Mouse (Mus musculus): ENCODE measurements around the gene Fbxo10.
"Not testable (repeated sequence)": the region's sequence is repeated elsewhere in the genome, so short reads cannot be mapped to it uniquely, and the experiment has no call there.

Gene Fbxo10

DNA sequence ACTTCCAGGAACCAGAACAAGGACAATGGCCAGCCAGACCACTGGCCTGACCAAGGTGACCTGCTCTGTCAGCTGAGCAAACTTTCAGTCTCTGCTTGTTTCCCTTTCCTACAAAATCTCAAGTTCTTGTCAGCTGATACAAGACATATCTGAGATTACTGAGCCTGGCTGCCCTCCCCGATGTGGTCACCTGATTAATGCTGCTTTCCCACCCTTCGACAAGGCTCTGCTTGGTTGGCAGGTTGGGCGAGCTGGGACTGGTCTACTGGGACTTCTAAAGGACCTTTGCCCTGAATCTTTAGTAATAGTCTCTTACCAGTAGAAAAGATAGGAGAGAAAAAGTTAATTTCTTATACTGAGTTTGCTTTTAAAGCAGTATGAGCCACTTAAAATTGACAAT lies 79.0 kb downstream of the Fbxo10 start:
- peak in 1 of 2 experiments; percentile 15 for DNase-seq (ENCODE audit: low spot score in 2 of 2)

DNA sequence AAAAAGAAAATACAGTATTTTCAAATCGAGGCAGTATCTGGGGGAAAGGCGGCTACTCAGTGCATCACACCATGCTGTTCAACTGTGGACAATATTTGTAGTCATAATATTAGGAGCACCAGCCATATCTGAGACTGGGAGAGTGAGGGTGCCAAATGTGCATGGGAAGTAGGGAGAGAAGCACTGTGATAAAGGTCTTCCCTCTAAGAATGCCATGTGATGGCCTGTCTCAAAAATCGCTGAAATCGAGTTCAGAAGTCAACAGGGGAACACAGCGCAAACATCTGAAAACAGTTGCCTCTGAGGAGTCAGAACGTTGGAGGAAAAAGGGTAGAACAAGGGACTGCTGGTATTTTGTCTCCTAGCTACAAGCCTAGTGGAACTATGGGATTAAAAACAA lies 84.4 kb downstream of the Fbxo10 start:
- DNase-seq (ENCODE audit: low spot score in 2 of 2), result no peak

DNA sequence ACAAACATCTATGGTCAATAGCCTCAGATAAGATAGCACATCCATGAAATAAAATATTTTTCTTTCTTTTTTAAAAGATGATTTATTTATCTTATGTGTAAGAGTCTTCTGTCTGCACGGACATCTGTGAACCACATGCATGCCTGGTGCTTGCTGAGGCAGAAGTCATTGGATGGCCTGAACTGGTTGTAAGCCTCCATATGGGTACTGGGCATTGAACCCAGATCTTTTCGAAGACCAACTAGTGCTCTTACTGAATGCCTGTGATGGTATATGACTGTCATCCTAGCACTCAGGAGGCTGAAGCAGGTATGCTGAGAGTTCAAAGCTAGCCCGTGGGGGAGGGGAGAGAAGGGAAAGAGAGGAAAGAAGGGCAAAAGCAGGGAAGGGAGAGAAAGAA lies 86.3 kb downstream of the Fbxo10 start:
- DNase-seq (ENCODE audit: low spot score in 2 of 2), result no peak

DNA sequence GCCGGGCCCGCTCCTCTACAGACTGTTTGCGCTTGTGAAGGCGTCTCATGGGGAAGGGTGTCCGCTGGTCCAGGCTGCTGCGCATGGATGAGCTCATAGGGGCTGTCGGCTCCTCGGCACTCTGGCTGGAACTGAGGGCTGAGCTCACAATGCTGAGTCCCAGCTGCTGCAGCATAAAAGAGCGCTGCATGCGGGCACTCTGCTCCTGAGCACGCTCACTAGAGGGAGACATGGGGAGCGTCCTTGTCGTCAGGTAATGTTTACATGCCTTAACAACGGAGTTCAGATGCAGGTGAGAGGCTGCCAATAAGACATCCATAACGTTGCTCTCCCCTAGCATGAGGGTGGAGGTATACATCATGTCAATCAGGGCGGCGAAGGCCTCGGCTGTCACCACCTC lies 89.6 kb downstream of the Fbxo10 start:
- DNase-seq (ENCODE audit: low spot score in 2 of 2), result no peak

DNA sequence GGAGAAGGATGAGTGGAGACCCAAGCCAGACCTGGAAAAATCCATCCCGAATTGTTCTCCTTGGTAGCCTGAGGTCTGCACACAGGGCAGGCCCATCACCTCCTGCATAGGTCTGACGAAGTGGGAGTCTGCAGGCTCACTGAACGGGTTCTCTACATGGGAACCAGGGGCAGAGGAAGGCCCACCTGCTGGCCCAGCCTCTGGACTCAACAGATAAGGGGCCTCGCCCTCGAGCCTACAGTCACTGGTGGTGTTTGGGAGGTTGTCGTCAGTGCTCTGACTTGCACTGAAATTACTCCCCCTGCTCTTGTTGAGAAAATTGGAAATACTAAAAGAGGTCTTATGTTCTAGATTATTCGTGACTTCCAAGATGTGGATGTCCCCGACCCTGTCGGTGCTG lies 90.6 kb downstream of the Fbxo10 start:
- no peak for DNase-seq (ENCODE audit: low spot score in 2 of 2)

DNA sequence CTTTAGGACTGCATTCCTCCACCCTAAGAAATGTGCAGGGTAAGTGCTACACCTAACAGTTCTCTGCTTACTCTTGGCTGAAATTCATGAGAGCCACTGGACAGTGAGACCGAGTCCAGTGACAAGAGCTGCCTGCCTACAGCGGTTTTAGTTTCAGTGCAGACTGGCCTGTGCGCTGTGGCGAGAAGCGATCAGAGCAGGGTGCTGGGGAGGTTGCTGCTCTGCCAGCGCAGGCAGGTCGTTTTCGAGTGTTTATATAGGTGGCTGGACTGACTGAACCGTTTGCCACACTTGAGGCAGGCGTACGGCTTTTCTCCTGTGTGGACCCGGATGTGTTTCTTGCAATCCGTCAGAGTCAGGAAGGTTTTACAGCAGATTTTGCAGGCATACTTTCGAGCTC lies 91.2 kb downstream of the Fbxo10 start:
- DNase-seq (ENCODE audit: low spot score in 2 of 2), result not testable (repeated sequence)

DNA sequence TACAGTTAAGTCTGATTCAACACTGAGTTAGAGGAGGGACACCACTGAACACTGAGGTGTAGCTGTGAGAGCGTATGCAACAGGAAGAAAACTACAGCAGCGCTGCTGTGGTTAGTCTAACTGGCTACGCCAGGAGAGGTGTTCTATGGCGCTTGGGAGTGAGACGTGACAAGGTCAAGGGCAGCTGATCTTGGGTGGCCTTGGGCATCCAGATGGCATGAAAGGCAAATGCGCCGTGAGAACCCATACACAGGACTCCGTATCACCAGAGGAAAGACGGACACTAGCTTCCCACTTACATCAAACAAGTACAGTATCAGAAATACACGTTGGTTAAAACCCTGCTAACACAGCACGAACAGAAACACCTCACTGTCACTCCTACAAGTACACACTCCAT lies 92.1 kb downstream of the Fbxo10 start:
- DNase-seq (ENCODE audit: low spot score in 2 of 2), result not testable (repeated sequence)

DNA sequence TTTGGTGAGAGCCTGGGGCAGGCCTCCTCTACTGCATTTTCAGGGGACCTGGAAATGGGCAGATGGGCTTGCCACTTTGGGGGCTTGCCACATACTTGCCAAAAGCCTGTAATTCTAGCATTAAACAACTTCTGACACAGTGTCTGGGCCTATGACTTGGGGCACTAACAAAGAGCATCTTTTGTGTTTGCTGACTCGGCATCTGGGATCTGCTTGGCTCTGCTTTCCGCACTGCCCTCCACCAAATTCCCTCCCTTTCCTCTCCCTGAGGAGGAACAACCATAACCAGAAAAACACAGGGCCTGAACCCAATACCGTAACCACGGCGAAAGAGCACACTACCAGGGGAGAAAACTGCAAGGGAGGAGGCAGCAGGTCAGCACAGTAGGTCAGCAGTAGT lies 93.8 kb downstream of the Fbxo10 start:
- DNase-seq (ENCODE audit: low spot score in 2 of 2), result no peak

Measured in heart, adult 9 months (tissue).